Mouse (Mus musculus) midbrain, embryonic 10.5 days (tissue): ENCODE data around the gene Nr1i3. TPM values are rescaled to one million over a fixed set of nuclear protein-coding genes. Genes with fewer than 3 reads are reported as not detected.
A peak's percentile ranks its signal among the peaks of the same experiment; 100 is the strongest.

Source experiments
- DNase-seq: peaks from one replicate; pipeline ENCODE4 v3.0.0-alpha.2; 2017; ENCODE audit warnings: low spot score
- H3K27ac ChIP-seq: fragments of 300-500 bp; sonication (generic); replicated peaks from 2 replicates; pipeline ENCODE4 v1.5.1; 2016; ENCODE audit warnings: mild to moderate bottlenecking
- H3K27me3 ChIP-seq: fragments of 300-500 bp; sonication (generic); 2 replicates; pipeline ENCODE4 v1.6.1; 2016; ENCODE audit warnings: low read depth, mild to moderate bottlenecking; ENCODE audit not compliant: poor library complexity, severe bottlenecking
- H3K36me3 ChIP-seq: fragments of 300-500 bp; sonication (generic); 2 replicates; pipeline ENCODE4 v1.6.1; 2016; ENCODE audit warnings: mild to moderate bottlenecking, moderate library complexity
- H3K4me1 ChIP-seq: fragments of 300-500 bp; sonication (generic); 2 replicates; pipeline ENCODE4 v1.6.1; 2016
- H3K4me3 ChIP-seq: fragments of 300-500 bp; sonication (generic); 2 replicates; pipeline ENCODE4 v1.5.1; 2016; ENCODE audit warnings: mild to moderate bottlenecking, moderate library complexity
- H3K9me3 ChIP-seq: fragments of 300-500 bp; sonication (generic); replicated peaks from 2 replicates; pipeline ENCODE4 v1.6.1; 2016; ENCODE audit warnings: mild to moderate bottlenecking
- WGBS: fragments of 180-500 bp; shearing (Covaris S2); methylation state at CpG from one replicate; pipeline ENCODE4 v1.1.7; 2016; 5-methylcytosine and 5-hydroxymethylcytosine counted together
- polyA plus RNA-seq: library from polyadenylated mRNA; unstranded; fragments of >200 nt; fragmentation: Nextera tagmentation; extraction: Ambion mirVana; gene quantifications from 2 replicates; pipeline ENCODE4 v1.2.1, GENCODE M21; 2016

Gene Nr1i3
- polyA plus RNA-seq, 1 experiment from 2014 or later = 0.28 TPM

DNA sequence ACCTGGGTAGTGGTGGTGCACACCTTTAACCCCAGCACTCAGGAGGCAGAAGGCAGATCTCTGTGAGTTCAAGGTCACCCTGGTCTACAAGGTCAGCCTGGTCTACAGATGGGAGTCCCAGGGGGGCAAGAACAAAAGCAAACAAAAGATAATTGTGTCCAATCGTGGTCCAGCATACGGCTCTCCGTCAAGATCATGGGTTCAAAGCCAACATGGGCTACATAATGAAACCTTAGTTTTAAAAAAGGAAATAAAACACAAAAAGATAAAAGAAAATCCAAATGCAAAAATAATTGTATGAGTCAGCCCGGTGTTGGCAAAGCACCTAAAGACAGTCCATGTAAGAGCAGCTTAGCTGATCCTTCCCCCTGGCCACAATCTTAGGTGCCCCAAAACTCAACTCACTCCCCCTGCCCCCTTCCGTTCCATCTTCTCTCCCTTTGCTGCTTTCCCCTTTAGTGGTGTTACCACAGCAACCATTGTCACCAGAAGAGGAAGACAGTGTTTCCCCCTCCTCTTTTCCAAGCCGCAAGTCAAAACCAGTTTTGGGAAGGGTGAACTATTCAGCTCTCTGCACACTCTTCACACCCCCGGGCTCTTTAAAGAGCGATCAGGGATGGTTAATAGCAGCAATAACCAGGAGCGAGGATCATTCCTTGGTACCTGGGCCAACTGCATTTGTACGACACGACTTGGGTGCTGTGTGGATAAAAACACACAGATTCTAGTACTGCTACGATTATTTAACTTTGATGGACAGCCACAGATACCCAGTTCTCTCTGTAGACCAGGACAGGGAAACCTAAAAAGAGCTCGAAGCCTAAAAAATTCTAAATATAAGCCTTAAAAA is 25.7 kb upstream of the Nr1i3 start:
- H3K36me3 ChIP-seq = no peaks in the 10 kb centered on the region
- WGBS = 29% methylated on average over 13 of the region's 13 CpGs
- H3K27ac ChIP-seq = peak overlapping the region; percentile 82
- DNase-seq = peak; percentile 53
- no peaks in the 10 kb centered on the region for H3K9me3 ChIP-seq
- H3K4me1 ChIP-seq = peaks cover 60% of the 10 kb centered on the region
- peak overlapping the region; percentile 36 for H3K4me3 ChIP-seq
- peaks cover 35% of the 10 kb centered on the region for H3K27me3 ChIP-seq

DNA sequence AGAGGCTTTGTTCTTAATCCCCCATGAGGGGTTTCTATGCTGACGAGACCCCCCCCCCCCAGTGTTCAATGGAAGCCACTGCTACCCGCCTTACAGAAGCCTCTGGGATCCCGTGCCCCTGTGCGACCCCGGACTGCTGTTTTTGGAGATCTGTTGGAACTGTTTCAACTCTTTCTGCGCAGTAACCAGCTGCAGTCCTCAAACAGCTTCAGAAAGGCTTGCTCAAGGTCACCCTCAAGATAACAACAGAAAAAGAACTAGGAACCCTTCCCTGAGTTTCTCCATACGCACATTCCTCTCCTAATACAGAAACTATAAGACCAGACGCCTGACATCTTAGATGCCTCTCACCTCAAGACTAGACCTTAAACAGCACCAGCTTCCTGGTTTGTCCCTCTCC is 24.7 kb upstream of the Nr1i3 start:
- no peaks in the 10 kb centered on the region for H3K9me3 ChIP-seq
- peak overlapping the region; percentile 82 for H3K27ac ChIP-seq
- WGBS = 5% methylated on average over 8 of the region's 8 CpGs
- H3K27me3 ChIP-seq = peaks cover 45% of the 10 kb centered on the region
- DNase-seq = peak; percentile 58
- no peaks in the 10 kb centered on the region for H3K36me3 ChIP-seq
- peak overlapping the region; percentile 34 for H3K4me3 ChIP-seq
- peaks cover 69% of the 10 kb centered on the region for H3K4me1 ChIP-seq

DNA sequence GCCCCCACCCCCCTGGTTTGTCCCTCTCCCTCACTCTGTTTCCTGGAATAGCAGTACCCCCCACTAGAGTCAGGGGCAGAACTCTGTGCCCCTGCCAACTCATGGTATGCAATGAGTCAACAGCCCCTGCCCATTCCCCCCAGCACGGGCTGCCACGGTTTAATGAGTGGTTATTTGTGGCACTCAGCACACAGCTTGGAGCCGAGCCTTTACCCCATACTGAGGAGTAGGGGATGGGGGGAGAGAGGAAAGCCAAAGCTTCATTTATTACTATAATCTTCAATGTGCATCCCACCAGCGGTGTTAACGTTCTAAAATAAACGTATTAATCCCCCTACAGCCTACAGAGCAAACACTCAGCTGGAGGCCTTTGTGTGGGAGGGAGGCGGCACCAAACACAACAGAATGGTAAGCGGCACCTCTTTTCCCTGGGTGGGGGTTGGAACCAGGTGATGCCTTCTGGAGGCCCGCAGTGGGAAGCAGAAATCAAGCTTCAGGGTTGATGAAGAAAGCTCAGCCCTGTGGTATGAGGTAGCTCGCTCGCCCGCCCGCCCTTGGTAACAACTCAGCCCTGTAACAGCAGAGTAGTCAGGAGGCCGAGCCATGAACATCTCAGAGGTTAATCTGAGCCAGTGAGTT is 24.2 kb upstream of the Nr1i3 start:
- Histone ChIP-seq H3K27me3 (peaks cover 50% of the 10 kb centered on the region), H3K4me1 (peaks cover 75% of the 10 kb centered on the region), H3K36me3 (no peaks in the 10 kb centered on the region), H3K9me3 (no peaks in the 10 kb centered on the region), H3K4me3 (peak overlapping the region; percentile 34), H3K27ac (peak overlapping the region; percentile 82)
- peak; percentile 41 for DNase-seq
- 19% methylated on average over 14 of the region's 14 CpGs for WGBS

DNA sequence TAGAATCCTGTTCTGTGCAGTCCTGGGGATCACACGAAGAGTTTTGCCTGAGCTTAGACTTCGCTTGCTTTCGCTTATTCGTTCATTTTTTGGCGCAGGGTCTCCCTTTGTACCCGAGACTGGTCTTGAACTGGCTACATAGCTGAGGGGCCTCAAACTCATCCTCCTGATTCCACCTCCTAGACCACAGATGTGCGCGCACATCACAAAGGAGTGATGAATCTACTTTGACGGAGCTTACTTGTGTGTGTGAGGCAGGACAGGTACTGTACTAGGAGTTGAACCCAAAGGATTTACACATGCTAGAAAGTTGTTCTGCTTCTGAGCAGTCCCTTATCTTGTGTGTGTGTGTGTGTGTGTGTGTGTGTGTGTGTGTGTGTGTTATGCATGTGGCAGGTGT is 22.9 kb upstream of the Nr1i3 start:
- DNase-seq = no peak
- peak overlapping the region; percentile 46; the same call in 1 of the 2 replicates for H3K27ac ChIP-seq
- 95% methylated on average over 9 of the region's 9 CpGs for WGBS

DNA sequence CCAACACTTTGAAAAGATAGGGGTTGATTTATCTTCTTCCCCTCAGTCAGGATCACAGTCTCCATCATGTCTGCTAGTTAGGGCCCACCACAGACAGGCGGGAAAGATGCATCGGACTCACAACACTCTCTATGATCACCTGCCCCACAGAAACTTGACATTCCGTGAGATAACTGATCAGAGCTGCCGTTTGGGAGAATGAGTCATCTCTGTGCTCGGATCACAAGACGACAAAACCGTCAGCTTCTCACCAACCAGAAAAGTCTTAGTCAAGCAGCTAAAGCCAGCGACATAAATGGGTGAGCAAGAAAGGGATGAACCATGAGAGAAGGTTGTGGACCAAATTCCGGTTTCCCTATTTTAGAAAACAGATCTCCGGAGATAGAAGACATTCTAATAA is 21.5 kb upstream of the Nr1i3 start:
- no peak for DNase-seq
- H3K4me1 ChIP-seq = peaks cover 72% of the 10 kb centered on the region
- 44% methylated on average over 10 of the region's 10 CpGs for WGBS
- H3K9me3 ChIP-seq = no peaks in the 10 kb centered on the region
- peaks cover 77% of the 10 kb centered on the region for H3K27me3 ChIP-seq
- no peaks in the 10 kb centered on the region for H3K36me3 ChIP-seq
- 0 out of 2 replicates have a peak overlapping the region, but pooled peaks have one; percentile 14 for H3K27ac ChIP-seq
- 0 out of 2 replicates have a peak overlapping the region, but pooled peaks have one; percentile 81 for H3K4me3 ChIP-seq

More for the DNA sequence above, 22.9 kb upstream of the Nr1i3 start:
- Histone ChIP-seq H3K36me3 (no peaks in the 10 kb centered on the region), H3K4me3 (no peak overlapping the region), H3K27me3 (peaks cover 62% of the 10 kb centered on the region), H3K4me1 (peaks cover 80% of the 10 kb centered on the region), H3K9me3 (no peaks in the 10 kb centered on the region)

DNA sequence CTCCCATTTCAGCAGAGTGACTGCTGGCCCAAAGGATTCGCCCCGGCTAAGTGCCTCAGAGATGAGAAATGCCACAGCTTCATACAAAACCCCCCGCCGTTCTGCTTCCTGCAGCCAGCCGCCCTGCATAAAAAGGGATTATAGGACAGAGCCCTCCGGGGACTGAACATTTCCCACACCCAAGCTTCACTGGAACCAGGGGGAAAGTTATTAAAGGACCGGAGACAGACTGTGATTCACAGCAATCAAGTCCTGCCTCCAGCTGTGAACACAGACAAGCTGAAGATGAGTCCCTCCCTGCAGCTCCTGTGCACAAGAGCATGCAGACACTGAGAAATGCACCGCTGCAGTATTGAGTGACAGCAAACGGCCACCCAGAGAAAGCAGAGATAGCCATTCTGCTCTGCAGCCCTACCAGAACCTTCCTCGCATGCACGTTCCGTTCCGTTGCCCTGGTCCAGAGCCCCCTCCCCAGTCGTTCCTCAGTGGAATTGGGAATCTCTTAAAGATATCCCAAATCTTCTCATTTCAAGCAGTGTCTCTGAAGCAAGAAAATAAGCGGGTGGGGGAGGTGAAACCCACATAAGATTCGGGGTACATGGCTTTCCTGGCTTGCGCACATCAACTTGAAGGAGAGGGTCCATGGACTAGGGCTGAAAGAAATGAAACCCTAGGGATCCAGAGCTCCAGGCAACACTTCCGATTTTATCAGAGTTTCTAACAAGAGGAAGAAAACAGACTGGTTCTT is 20.5 kb upstream of the Nr1i3 start:
- peaks cover 85% of the 10 kb centered on the region for H3K27me3 ChIP-seq
- no peaks in the 10 kb centered on the region for H3K9me3 ChIP-seq
- H3K4me3 ChIP-seq = peak overlapping the region; percentile 81
- peak overlapping the region; percentile 78 for H3K27ac ChIP-seq
- peak; percentile 73 for DNase-seq
- H3K36me3 ChIP-seq = no peaks in the 10 kb centered on the region
- WGBS = 3% methylated on average over 18 of the region's 18 CpGs
- peaks cover 62% of the 10 kb centered on the region for H3K4me1 ChIP-seq

DNA sequence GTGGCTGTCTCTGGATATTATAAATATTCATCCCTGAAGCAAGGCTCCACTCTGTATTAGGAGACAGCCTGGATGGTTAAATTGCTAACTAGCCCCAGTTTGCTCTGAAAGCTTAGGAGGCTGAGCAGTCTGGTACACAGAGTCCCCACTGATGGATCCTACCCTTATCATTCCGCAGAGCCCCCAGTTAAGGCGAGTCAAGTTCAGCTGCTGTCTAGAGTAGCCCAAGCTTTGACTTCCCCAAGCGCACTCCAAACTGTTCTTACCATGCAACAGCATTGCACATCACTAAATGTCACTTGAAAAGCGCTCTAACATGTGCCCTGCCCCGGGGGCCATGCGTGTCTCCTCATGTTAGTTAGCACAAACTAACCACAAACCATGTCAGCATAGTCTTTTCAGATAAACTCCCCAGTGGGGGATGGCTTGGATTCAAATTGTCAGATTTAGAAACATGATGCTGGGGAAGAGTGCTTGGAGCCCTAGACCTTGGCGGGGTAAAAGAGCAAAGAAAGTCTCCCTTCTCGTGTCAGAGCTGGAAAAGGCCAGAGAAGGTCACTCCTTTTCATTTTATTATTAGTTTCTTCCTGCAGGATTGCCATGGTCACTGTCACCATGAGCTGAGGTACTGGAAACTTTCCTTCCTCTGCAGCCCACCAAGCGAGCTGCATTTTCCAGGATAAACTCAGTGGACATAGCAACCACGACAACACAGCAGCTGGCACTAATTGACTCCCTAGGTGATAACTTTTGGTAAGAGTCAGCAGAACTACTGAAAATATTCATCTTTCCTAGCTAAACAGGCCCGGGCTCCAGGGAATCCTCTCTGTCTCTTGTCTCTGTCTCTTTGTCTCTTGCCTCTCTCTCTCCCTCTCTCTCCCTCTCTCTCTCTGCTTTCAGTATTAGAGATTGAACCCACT is 19.6 kb upstream of the Nr1i3 start:
- H3K36me3 ChIP-seq = no peaks in the 10 kb centered on the region
- H3K4me1 ChIP-seq = peaks cover 53% of the 10 kb centered on the region
- no peaks in the 10 kb centered on the region for H3K9me3 ChIP-seq
- H3K27me3 ChIP-seq = peaks cover 93% of the 10 kb centered on the region
- H3K4me3 ChIP-seq = peak overlapping the region; percentile 81
- H3K27ac ChIP-seq = peak overlapping the region; percentile 78
- WGBS = 29% methylated on average over 11 of the region's 11 CpGs
- peak; percentile 35 for DNase-seq

DNA sequence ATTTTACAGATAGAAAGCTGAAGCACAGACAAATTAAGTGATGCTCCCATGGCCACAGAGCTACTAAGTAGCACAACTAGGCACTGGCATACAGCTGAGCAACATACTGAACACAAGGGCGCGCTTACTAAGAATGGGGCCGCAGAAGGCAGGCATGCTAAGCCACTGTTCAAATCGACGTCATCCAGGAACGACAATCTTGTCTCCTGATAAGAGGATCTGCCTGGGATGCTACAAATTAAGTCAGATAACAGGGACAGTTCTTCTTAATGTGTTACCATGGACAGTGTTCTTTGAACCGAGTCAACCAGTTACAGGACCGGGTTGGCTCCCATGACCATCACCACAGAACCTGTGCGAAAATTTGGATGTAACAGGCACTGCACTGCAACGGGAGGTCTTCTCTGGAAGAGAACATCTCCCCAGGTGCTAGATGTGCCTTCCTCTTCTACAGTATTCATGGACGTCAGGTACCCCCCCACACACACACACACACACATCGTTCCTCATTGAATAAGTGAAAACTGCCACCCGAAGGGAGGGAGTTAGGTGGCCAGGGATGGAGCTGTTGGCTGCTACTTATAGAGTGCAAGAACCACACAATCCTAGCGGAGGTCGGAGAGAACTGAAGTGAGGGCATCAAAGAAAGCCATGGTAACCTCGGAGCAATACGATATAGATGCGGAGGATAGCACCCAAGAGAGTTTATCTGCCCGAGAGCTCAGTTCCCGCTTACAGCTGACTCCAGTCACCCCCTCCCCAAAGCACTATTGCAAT is 18.5 kb upstream of the Nr1i3 start:
- Histone ChIP-seq H3K9me3 (no peaks in the 10 kb centered on the region), H3K4me1 (peaks cover 44% of the 10 kb centered on the region), H3K27me3 (peaks cover 86% of the 10 kb centered on the region), H3K27ac (peak overlapping the region; percentile 73), H3K36me3 (no peaks in the 10 kb centered on the region), H3K4me3 (peak overlapping the region; percentile 81)
- peak; percentile 22 for DNase-seq
- WGBS = 5% methylated on average over 20 of the region's 20 CpGs

DNA sequence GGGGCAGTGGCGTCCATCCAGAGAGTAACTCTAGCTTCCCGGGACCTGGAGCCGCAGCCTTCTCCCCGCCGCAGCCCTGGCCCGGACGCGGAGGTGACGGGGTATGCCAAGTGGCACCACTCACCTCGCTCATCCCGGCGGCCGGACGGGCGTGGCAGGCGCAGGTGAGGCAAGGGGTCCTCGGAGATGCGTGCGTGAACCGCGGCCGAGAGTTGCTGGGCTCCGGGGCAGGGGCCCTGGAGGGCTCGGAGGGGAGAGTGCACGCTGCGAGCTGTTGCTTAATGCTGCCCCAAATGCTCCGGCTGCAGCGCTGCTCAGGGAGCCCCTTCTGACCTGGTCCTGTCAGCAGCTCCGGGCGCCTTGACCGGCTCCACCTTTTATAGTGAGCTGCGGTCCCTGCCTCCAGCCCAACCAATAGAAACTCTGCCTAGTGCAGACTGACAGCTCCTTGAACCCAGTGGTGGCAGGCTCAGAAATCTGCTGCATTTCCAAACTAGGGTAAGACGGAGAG is 17.8 kb upstream of the Nr1i3 start, which contains the start of gene Pcp4l1:
Gene Pcp4l1, minus strand, starts transcription at position 382 of the 511 bp plus-strand sequence.
- DNase-seq = peak; percentile 83
- WGBS = under 1% methylated on average over 33 of the region's 33 CpGs
- peaks cover 44% of the 10 kb centered on the region for H3K4me1 ChIP-seq
- peak within 1 kb of the TSS; percentile 73 for H3K27ac ChIP-seq
- no peaks in the 10 kb centered on the region for H3K36me3 ChIP-seq
- H3K27me3 ChIP-seq = peaks cover 79% of the 10 kb centered on the region
- H3K9me3 ChIP-seq = no peaks in the 10 kb centered on the region
- peak within 1 kb of the TSS; percentile 81 for H3K4me3 ChIP-seq

DNA sequence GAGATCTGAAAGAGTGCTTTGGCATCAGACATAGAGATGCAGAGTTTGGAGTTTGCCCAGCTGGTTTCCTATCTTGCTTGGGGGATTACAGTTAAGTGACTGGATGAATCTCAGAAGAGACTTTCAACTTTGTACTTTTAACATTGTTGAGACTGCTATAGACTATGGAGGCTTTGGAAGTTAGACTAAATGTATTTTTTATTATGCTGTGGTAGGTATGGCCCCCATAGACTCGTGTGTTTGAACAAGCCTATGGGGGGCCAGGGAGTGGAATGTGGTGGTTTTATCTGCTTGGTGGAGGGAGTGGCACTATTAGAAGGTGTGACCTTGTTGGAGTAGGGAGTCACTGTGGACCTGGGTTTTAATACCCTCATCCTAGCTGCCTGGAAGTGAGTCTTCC is 14.2 kb upstream of the Nr1i3 start:
- Histone ChIP-seq H3K4me3 (no peak overlapping the region), H3K27ac (no peak overlapping the region), H3K27me3 (peaks cover 43% of the 10 kb centered on the region), H3K36me3 (no peaks in the 10 kb centered on the region), H3K4me1 (peaks cover 24% of the 10 kb centered on the region), H3K9me3 (no peaks in the 10 kb centered on the region)
- no peak for DNase-seq
- WGBS = 74% methylated on average over 1 of the region's 1 CpGs

DNA sequence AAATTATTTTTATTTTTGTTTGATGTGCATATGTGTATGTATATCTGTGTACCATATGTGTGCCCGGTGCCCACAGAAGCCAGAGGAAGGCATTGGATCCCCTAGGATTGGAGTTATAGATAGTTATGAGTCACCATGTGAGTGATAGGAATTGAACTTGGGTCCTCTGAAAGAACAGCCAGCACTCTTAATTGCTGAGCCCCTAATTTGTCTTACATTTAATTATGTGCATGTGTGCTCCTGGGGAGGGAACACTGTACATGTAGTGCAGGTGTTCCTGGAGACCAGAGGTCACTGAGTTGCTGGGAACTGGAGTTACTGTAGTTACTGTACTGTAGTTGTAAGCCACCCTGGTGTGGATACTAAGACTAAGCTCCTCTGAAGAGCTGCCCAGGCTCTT is 13.0 kb upstream of the Nr1i3 start:
- no peak overlapping the region for H3K27ac ChIP-seq
- 90% methylated on average over 1 of the region's 1 CpGs for WGBS
- peaks cover 31% of the 10 kb centered on the region for H3K27me3 ChIP-seq
- no peaks in the 10 kb centered on the region for H3K36me3 ChIP-seq
- H3K4me3 ChIP-seq = no peak overlapping the region
- peaks cover 12% of the 10 kb centered on the region for H3K4me1 ChIP-seq
- DNase-seq = no peak
- no peaks in the 10 kb centered on the region for H3K9me3 ChIP-seq
